Mouse (Mus musculus): Measurements from ENCODE around the gene Dnajb2. TPM values are rescaled to one million over a fixed set of nuclear protein-coding genes. Genes with fewer than 3 reads are reported as not detected.

Dnajb2 gene
- polyA plus RNA-seq, 1 experiment from 2014 or later, result 42.8 TPM

DNA sequence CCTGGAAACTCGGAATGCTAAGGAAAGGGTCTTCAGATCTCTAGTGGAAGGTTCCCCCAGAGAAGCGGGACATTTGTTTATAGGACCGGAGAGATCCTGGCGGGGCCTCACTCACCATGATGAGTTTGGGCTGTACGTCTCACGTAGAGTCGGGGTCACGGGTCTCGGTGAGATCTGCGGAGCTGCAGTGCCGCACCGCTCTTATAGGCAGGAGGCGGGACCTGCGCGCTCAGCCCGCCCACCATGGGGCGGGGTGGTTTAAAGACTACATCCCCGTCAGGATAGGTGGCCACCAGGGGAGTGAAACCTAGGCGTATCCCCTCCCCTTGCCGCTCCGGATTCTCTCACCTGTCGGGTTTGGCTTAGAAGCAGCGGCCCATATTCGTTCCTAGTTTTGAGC, 17.1 kb upstream of the Dnajb2 start:
- WGBS, result under 1% methylated on average over 24 of the region's 24 CpGs
- Histone ChIP-seq H3K27me3 (peaks cover 75% of the 10 kb centered on the region), H3K36me3 (peaks cover 18% of the 10 kb centered on the region), H3K9ac (replicated peaks) (peak overlapping the region; percentile 42), H3K9me3 (no peaks in the 10 kb centered on the region), H3K4me3 (replicated peaks) (peak overlapping the region; percentile 53), H3K4me1 (replicated peaks) (peaks cover 19% of the 10 kb centered on the region), H3K27ac (no peak overlapping the region), H3K4me2 (peak overlapping the region; percentile 96)
- ATAC-seq (ENCODE audit: insufficient number of reproducible peaks, insufficient read depth, low FRiP score, low TSS enrichment, low read depth), result peak; percentile 87

DNA sequence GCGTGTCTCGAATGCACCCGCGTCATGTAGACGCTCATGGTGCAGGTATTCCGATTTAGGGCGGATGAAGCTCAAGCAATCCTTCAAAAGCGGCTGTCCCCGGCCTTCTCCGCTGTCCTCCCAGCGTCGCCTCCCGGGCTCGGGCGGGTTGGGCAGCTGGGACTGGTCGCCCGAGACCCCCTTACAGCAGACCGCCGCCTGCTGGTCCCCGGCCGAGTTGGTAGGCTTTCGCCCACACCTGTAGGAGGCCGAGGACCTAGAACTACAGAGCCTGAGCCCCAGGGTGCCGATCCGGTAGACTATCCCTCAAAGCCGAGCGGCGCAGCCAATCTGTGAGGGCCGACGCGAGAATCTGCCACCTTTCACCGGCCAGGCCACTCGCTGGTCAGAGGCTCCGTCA, 16.7 kb upstream of the Dnajb2 start, which contains the start of gene Tuba4a:
Gene Tuba4a (minus strand): TSS at position 335 of the 400 bp plus-strand sequence.
- Histone ChIP-seq H3K27me3 (peaks cover 75% of the 10 kb centered on the region), H3K4me3 (replicated peaks) (peak within 1 kb of the TSS; percentile 53), H3K4me2 (peak within 1 kb of the TSS; percentile 96), H3K27ac (no peak within 1 kb of the TSS), H3K36me3 (peaks cover 13% of the 10 kb centered on the region), H3K9ac (replicated peaks) (peak within 1 kb of the TSS; percentile 42), H3K4me1 (replicated peaks) (peaks cover 19% of the 10 kb centered on the region), H3K9me3 (no peaks in the 10 kb centered on the region)
- ATAC-seq (ENCODE audit: insufficient number of reproducible peaks, insufficient read depth, low FRiP score, low TSS enrichment, low read depth), result 0 out of 2 replicates have a peak, but pooled peaks have one; percentile 26
- under 1% methylated on average over 34 of the region's 34 CpGs for WGBS

DNA sequence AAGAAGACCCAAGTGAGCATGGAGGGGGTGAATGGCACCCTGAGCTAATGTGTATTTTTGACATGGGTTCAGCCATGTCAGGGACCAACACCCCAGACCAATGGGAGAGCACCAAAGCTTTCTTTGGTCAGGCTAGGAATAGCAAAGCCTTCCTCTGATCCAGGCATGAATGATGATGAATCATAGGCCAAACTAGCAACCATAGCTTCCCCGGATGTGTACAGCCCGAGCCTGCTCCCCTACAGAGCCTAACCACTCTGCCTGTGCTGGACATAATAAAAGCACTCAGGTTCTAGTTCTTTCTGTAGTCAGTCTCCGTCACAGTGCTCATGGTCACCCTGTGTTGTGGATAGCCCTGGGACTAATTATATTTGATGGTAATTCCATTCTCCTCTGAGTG, 14.7 kb upstream of the Dnajb2 start:
- 73% methylated on average over 3 of the region's 3 CpGs for WGBS
- peaks cover 68% of the 10 kb centered on the region for H3K27me3 ChIP-seq
- no peak for ATAC-seq (ENCODE audit: insufficient number of reproducible peaks, insufficient read depth, low FRiP score, low TSS enrichment, low read depth)
- H3K4me2 ChIP-seq, result no peak overlapping the region
- no peaks in the 10 kb centered on the region for H3K36me3 ChIP-seq
- peaks cover 19% of the 10 kb centered on the region for H3K4me1 ChIP-seq (replicated peaks)
- H3K9me3 ChIP-seq, result no peaks in the 10 kb centered on the region
- H3K27ac ChIP-seq, result no peak overlapping the region
- no peak overlapping the region for H3K9ac ChIP-seq (replicated peaks)
- H3K4me3 ChIP-seq (replicated peaks), result no peak overlapping the region

DNA sequence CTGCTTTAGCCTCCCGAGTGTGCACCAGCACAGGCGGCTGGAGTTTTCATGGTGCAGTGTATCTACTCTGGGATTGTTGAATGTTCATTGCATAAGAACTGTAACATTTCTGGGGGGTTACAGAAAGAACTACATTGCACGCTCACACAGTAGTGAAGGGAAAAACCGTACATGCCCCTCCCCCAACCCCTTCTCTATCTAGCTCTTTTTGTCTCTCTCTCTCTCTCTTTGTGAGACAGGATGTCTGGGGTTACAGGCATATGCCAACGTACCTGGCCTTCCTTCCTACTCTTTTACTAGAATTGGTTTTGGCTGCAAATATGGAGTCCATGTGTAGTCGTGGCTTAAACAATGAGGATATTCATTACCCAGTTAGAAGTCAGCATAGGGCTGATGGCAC, 13.3 kb upstream of the Dnajb2 start:
- peaks cover 54% of the 10 kb centered on the region for H3K27me3 ChIP-seq
- no peak for ATAC-seq (ENCODE audit: insufficient number of reproducible peaks, insufficient read depth, low FRiP score, low TSS enrichment, low read depth)
- 80% methylated on average over 6 of the region's 6 CpGs for WGBS
- no peaks in the 10 kb centered on the region for H3K36me3 ChIP-seq
- no peak overlapping the region for H3K9ac ChIP-seq (replicated peaks)
- no peak overlapping the region for H3K4me2 ChIP-seq
- peaks cover 18% of the 10 kb centered on the region for H3K4me1 ChIP-seq (replicated peaks)
- H3K4me3 ChIP-seq (replicated peaks), result no peak overlapping the region
- no peaks in the 10 kb centered on the region for H3K9me3 ChIP-seq
- no peak overlapping the region for H3K27ac ChIP-seq

DNA sequence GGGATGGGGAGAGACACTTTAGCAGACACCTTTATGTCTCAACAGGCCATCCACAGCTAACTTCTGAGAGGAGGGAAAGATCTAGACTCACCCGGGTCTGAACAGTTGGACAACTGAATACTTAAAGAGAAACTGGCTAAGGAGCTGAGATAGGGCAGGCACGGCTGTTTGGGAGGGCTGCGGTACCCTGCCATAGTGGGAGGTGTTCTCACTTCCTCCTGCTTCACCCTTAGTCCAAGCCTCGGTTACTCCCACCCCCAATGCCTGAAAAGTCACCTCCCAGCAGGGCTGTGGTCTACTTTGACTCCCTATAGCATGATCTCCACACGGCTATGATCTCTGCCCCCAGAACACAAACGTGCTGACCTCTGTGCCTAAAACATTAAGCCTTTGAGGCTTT, 12.7 kb upstream of the Dnajb2 start:
- H3K4me2 ChIP-seq, result no peak overlapping the region
- WGBS, result 66% methylated on average over 6 of the region's 6 CpGs
- peaks cover 12% of the 10 kb centered on the region for H3K4me1 ChIP-seq (replicated peaks)
- ATAC-seq (ENCODE audit: insufficient number of reproducible peaks, insufficient read depth, low FRiP score, low TSS enrichment, low read depth), result no peak
- H3K9me3 ChIP-seq, result no peaks in the 10 kb centered on the region
- H3K9ac ChIP-seq (replicated peaks), result no peak overlapping the region
- H3K36me3 ChIP-seq, result no peaks in the 10 kb centered on the region
- H3K4me3 ChIP-seq (replicated peaks), result no peak overlapping the region
- peaks cover 48% of the 10 kb centered on the region for H3K27me3 ChIP-seq
- no peak overlapping the region for H3K27ac ChIP-seq

DNA sequence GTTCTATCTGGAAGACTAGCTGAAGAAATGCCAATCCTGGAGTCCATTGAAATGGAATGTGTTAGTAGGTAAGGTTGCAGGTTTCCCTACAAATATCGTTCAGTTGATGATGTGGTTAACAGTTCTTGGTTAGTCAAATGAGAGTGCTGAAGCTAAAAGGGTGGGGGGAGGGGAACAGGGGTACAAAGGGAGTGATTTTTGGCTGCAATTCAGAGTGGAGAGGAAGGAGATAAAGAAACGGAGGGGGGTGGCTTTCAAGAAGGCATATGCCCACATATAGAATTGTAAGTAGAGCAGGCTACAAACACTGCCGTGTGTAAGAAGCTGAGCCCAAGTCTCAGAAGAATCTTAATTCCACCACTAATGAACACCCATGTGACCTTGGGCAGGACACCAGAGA, 10.7 kb upstream of the Dnajb2 start:
- Histone ChIP-seq H3K27me3 (peaks cover 29% of the 10 kb centered on the region), H3K4me1 (replicated peaks) (no peaks in the 10 kb centered on the region), H3K9ac (replicated peaks) (no peak overlapping the region), H3K36me3 (no peaks in the 10 kb centered on the region), H3K4me3 (replicated peaks) (no peak overlapping the region), H3K27ac (no peak overlapping the region), H3K4me2 (no peak overlapping the region), H3K9me3 (no peaks in the 10 kb centered on the region)
- WGBS, result 77% methylated on average over 3 of the region's 3 CpGs
- no peak for ATAC-seq (ENCODE audit: insufficient number of reproducible peaks, insufficient read depth, low FRiP score, low TSS enrichment, low read depth)

DNA sequence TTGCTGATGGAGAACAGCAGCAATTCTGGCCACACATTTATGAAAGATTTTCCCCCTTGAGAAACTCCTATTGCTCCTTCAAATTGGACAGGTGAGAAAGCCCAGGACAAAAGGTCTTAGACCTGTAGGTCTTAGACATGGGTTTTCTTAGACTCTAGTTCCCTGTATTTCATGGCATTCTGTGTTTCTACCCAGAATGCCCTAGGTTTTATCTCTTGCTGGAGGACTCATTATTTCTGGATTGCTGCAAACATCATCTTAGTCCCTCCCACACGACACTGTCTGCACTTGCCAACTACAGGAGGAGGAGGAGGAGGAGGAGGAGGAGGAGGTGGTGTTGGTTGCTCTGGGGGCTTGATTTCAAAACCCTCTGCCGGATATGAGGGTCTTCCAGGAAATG, 10.1 kb upstream of the Dnajb2 start:
- Histone ChIP-seq H3K4me3 (replicated peaks) (no peak overlapping the region), H3K27ac (no peak overlapping the region), H3K9me3 (no peaks in the 10 kb centered on the region), H3K27me3 (peaks cover 22% of the 10 kb centered on the region), H3K4me1 (replicated peaks) (no peaks in the 10 kb centered on the region), H3K4me2 (no peak overlapping the region), H3K9ac (replicated peaks) (no peak overlapping the region), H3K36me3 (no peaks in the 10 kb centered on the region)
- ATAC-seq (ENCODE audit: insufficient number of reproducible peaks, insufficient read depth, low FRiP score, low TSS enrichment, low read depth), result no peak
- 83% methylated on average over 2 of the region's 2 CpGs for WGBS

DNA sequence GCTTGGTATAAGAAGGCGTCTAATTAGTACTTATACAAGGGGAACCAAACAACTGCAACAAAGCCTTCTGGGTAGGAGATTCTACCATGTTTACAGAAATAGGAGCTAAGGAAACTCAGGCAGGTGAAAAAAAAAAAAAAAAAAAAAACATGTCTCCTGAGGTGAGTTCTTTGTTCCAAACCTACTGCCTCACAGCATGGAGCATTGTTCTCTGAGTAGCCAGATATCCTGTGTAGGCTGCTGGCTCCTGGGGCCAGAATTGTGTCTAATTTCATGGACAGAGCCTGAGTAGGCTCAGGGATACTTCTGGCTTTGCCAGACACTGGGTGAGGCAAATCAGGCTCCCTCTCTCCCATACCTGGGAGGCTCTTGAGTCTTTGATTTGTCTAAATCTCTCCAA, 8.6 kb upstream of the Dnajb2 start:
- ATAC-seq (ENCODE audit: insufficient number of reproducible peaks, insufficient read depth, low FRiP score, low TSS enrichment, low read depth), result no peak
- H3K4me1 ChIP-seq (replicated peaks), result no peaks in the 10 kb centered on the region
- no peak overlapping the region for H3K9ac ChIP-seq (replicated peaks)
- H3K4me3 ChIP-seq (replicated peaks), result no peak overlapping the region
- no peak overlapping the region for H3K4me2 ChIP-seq
- H3K36me3 ChIP-seq, result no peaks in the 10 kb centered on the region
- H3K27ac ChIP-seq, result no peak overlapping the region
- 0 out of 2 replicates have a peak, but pooled peaks cover 7% of the 10 kb centered on the region for H3K27me3 ChIP-seq
- no peaks in the 10 kb centered on the region for H3K9me3 ChIP-seq
- 67% methylated on average over 1 of the region's 1 CpGs for WGBS

DNA sequence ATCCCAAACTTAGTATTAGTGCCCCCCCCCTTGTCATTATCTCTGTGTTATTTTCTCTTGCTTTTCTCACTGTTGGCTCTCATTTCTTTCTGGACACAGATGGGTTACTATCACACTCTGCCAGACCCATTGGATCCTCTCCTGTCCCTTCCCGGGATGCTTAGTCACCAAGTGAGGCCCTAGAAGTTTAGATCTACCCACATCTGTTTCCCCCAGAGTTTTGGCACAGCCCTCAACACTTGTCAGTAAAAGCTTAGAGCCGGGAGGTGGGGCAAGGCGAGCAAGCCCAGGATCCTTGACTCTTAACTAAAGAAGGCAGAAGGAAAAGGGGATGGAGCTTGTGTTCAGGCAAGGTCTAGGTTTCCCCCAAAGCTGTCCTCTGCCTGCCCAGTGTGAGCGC, 7.0 kb upstream of the Dnajb2 start:
- no peak for ATAC-seq (ENCODE audit: insufficient number of reproducible peaks, insufficient read depth, low FRiP score, low TSS enrichment, low read depth)
- Histone ChIP-seq H3K36me3 (no peaks in the 10 kb centered on the region), H3K4me2 (no peak overlapping the region), H3K27ac (no peak overlapping the region), H3K4me1 (replicated peaks) (no peaks in the 10 kb centered on the region), H3K9me3 (no peaks in the 10 kb centered on the region), H3K9ac (replicated peaks) (no peak overlapping the region), H3K27me3 (0 out of 2 replicates have a peak, but pooled peaks cover 3% of the 10 kb centered on the region), H3K4me3 (replicated peaks) (no peak overlapping the region)
- 72% methylated on average over 4 of the region's 4 CpGs for WGBS

DNA sequence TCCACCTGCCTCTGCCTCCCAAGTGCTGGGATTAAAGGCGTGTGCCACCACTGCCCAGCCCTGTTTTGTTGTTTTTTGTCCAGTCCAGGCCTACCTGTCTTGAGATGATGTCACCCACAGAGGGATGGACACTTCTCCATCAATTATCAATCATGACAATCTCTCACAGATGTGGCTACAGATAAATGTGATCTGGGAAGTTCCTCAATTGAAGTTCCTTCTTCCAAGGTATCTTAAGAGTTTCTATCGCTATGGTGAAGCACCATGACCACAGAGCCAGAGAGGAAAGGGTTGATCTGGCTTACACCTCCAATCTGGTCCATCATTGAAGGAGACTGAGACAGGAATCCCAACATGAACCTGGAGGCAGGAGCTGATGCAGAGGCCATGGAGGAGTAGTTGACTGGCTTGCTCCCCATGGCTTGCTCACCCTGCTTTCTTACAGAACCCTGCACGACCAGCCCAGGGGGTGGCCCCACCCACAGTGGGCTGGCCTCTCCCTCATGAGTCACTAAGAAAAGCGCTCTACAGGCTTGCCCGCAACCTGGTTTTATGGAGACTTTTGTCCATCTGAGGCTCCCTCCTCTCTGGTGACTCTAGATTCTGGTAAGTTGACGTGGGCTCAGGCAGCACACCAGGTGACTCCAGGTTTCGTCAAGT, 5.7 kb upstream of the Dnajb2 start:
- 72% methylated on average over 7 of the region's 7 CpGs for WGBS
- ATAC-seq (ENCODE audit: insufficient number of reproducible peaks, insufficient read depth, low FRiP score, low TSS enrichment, low read depth), result no peak
- no peak overlapping the region for H3K4me2 ChIP-seq
- H3K27ac ChIP-seq, result no peak overlapping the region
- no peak overlapping the region for H3K4me3 ChIP-seq (replicated peaks)
- no peaks in the 10 kb centered on the region for H3K9me3 ChIP-seq
- H3K9ac ChIP-seq (replicated peaks), result no peak overlapping the region
- H3K36me3 ChIP-seq, result no peaks in the 10 kb centered on the region
- H3K27me3 ChIP-seq, result 0 out of 2 replicates have a peak, but pooled peaks cover 3% of the 10 kb centered on the region
- no peaks in the 10 kb centered on the region for H3K4me1 ChIP-seq (replicated peaks)

DNA sequence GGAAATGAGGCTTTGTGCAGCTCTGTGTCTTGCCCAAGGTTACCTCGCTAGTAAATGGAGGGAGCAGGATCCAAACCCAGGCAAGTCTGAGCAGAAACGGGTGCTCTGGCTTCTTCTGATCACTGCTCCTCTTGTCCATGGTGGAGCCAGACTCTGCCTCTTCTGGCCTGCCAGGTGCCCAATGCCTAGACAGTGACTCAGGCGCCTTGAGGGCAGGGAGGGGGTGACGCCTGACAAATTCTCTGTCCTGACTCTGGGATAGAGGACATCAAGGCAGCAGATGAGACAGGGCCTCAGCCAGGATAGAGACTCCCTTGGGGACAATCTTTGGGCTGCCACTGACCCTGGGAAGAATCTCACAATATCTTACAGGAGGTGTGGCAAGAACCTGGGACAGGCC, 5.0 kb upstream of the Dnajb2 start:
- H3K4me1 ChIP-seq (replicated peaks), result peaks cover 5% of the 10 kb centered on the region
- WGBS, result 73% methylated on average over 4 of the region's 4 CpGs
- no peak overlapping the region for H3K4me2 ChIP-seq
- 0 out of 2 replicates have a peak, but pooled peaks cover 2% of the 10 kb centered on the region for H3K27me3 ChIP-seq
- H3K27ac ChIP-seq, result no peak overlapping the region
- H3K9me3 ChIP-seq, result no peaks in the 10 kb centered on the region
- no peak overlapping the region for H3K9ac ChIP-seq (replicated peaks)
- no peak for ATAC-seq (ENCODE audit: insufficient number of reproducible peaks, insufficient read depth, low FRiP score, low TSS enrichment, low read depth)
- H3K4me3 ChIP-seq (replicated peaks), result no peak overlapping the region
- H3K36me3 ChIP-seq, result no peaks in the 10 kb centered on the region

DNA sequence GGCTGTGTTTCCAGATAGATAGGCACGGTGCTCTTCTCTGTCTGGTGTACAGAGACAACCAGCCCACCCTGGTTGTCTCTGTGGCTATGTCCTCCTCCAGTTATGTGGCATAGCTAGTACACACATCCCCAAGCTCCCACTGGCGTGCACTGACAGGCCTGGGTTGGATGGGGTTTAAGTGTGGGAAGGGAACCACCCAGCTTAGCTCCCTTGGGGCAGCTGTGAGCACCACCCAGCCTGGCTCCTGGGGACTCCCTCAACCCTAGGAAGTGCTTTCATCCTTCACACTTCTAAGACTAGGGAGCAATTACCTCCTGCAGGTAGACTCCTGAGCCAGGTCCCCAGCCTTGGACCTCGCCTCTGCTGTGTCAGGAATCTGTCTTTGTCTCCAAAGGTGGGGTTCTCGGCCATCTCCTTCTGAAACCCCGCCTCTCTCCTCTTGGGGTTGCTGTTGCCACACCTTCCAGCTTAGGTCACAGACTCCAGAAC, 4.5 kb upstream of the Dnajb2 start, which contains the start of gene A630095N17Rik:
Gene A630095N17Rik (minus strand): TSS at position 439 of the 489 bp plus-strand sequence.
- H3K9ac ChIP-seq (replicated peaks), result no peak within 1 kb of the TSS
- H3K4me2 ChIP-seq, result no peak within 1 kb of the TSS
- H3K27ac ChIP-seq, result no peak within 1 kb of the TSS
- peaks cover 5% of the 10 kb centered on the region for H3K4me1 ChIP-seq (replicated peaks)
- no peak within 1 kb of the TSS for H3K4me3 ChIP-seq (replicated peaks)
- no peaks in the 10 kb centered on the region for H3K9me3 ChIP-seq
- WGBS, result 67% methylated on average over 5 of the region's 5 CpGs
- no peaks in the 10 kb centered on the region for H3K27me3 ChIP-seq
- no peaks in the 10 kb centered on the region for H3K36me3 ChIP-seq
- no peak for ATAC-seq (ENCODE audit: insufficient number of reproducible peaks, insufficient read depth, low FRiP score, low TSS enrichment, low read depth)
